Mouse (Mus musculus): ENCODE data around the gene Ass1.

Ass1 gene

DNA sequence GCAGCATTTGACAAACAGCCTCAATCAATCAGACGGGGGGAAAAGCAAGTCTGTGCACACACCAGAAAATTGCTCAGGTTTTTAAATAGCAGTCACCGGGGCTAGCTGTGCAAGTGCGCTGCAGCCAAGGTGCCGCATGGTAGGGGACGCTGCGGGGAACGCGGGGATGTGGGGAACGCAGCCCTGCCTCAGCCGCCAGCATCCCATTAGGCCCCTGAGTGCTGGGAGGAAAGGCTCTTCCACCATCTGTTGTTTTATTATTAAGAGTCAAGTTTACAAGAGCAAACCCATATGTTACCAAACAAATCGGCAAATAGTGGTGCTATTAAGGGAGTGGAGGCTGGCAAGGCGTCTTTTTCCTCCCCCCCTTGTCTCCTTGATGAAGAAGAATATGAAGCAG is 19.2 kb downstream of the Ass1 start:
- DNase-seq (ENCODE audit: low read depth, low spot score) = no peak

GRCm38 (mm10) chr2:31490556-31490955 is 20.5 kb downstream of the Ass1 start:
- DNase-seq (ENCODE audit: low read depth, low spot score) = no peak

- DNase-seq (ENCODE audit: low read depth, low spot score) = no peak
These were observed 22.3 kb downstream of the Ass1 start for GRCm38 (mm10) chr2:31492308-31492707.

GRCm38 (mm10) chr2:31493243-31493642 is 23.2 kb downstream of the Ass1 start:
- no peak for DNase-seq (ENCODE audit: low read depth, low spot score)

- DNase-seq (ENCODE audit: low read depth, low spot score) = no peak
These were observed 24.3 kb downstream of the Ass1 start for GRCm38 (mm10) chr2:31494315-31494714.

DNA sequence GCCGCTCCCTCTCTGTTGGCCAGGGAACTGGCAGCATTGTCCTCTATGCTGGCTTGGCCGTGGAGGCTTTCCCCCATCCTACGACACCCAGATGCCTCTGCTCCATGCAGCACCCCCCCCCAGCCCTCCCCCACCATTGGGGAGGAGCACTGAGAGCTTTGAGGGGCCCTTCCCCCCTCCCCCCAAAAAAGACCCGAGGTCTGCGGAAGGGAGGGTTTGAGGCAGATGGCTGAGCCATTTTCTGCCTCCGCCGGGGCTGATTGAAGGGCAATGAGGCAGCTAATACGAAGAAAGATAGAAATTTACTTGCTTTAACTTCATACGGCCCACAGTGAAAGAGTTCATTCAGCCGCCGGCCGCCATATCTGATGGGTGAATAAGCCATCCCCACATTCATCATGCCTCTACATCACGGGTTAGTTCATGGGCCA is 25.1 kb downstream of the Ass1 start:
- peak; percentile 85 for DNase-seq (ENCODE audit: low read depth, low spot score)

- peak; percentile 41 for DNase-seq (ENCODE audit: low read depth, low spot score)
These were observed 26.1 kb downstream of the Ass1 start for GRCm38 (mm10) chr2:31496141-31496540.

GRCm38 (mm10) chr2:31497113-31497512 is 27.1 kb downstream of the Ass1 start:
- no peak for DNase-seq (ENCODE audit: low read depth, low spot score)

DNA sequence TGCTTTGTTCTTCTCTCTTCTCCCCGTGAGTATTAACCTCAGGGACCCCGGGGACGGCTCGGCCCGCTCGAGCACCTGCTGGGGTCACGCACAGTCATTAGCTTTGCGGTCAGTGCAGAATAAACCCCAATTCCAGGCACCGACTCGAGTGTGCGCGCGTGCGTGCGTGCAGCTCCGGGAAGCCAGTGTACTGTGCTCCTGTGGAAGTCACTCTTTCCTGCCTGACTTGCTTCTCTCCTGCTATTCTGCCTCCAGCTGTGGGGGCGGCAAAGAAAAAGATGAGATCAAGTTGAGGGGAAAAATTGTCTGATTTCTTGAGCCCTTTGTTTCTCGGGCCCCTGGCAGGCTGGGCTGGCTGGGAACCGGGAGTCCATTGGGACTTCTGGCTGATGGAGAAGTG is 27.6 kb downstream of the Ass1 start:
- DNase-seq (ENCODE audit: low read depth, low spot score) = no peak

DNA sequence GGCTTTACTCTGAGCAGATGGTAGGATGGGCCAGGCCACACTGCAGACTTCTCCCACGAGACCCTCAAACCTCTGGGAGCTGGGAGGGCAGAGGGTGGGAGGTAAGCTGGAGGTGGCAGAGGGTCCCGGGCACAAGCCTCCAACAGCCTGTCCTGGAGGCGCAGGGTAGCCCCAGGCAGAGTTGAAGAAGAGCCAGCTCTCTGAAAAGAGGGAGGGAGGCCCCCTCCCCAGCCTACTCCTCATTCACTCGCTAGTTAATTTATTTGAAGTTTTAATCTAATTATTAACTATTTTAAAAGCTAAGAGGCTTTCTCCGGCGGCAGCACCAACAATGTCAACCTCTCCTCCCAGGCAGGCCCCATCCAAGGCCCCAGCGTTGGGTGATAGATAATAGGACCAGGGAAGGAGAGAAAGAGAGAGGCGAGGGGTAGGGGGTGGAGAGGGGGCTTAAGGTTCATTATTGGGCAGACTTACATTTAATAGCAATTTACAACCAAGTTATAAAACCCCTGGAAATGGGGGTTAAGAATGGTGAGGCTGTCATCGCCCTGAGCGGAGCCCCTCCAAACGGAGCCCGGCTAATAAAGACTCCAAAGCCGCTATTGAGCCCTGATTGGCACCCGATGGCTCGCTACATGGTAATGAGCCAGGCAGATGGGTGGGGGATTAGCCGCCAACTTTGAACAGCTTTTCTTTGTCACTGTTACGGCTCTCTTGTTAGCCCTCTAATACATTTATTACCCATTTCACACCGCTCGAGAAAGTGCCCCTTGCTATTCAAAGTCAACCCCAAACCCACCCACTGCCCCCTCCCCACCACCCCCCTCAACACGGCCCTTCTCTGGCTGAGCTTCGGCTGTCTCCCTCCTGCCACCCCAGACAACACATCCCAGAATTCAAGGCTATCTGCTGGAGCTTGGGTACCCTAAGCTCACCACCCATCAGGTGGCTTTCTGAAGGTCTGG is 29.6 kb downstream of the Ass1 start:
- peak; percentile 59 for DNase-seq (ENCODE audit: low read depth, low spot score)

- peak; percentile 77 for DNase-seq (ENCODE audit: low read depth, low spot score)
These were observed 30.5 kb downstream of the Ass1 start for GRCm38 (mm10) chr2:31500292-31501204.

DNA sequence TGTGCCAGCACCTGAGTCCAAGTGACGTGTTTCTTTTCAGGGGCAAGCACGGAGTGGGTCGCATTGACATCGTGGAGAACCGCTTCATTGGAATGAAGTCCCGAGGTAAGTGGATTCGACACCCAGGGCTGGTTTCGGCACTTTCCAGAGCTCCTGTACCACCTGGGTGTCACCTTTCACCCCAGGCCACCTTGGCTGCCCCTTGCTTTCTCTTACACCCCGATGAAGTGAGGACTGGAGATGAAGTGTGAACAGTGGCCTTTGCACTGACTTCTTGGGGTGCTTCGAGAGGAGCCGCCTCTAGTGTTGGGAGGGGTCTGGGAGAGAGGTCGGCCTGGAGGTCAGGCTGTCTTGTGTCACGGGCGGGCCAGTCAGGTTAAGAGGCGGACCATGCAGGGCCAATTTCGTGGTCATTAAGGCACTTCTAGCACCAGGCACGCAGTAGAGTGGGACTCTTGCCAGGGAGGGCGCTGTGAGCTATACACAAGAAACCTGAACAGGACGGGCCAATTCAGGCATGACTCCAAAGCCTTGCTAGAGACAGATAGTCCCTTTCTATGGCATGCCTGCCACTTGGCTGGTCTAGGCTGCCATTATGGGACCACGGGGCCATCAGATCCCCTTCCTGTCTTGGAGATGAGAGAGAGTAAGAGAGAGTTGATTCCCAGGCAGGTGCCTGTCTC is 31.6 kb downstream of the Ass1 start:
- peak; percentile 54 for DNase-seq (ENCODE audit: low read depth, low spot score)

DNA sequence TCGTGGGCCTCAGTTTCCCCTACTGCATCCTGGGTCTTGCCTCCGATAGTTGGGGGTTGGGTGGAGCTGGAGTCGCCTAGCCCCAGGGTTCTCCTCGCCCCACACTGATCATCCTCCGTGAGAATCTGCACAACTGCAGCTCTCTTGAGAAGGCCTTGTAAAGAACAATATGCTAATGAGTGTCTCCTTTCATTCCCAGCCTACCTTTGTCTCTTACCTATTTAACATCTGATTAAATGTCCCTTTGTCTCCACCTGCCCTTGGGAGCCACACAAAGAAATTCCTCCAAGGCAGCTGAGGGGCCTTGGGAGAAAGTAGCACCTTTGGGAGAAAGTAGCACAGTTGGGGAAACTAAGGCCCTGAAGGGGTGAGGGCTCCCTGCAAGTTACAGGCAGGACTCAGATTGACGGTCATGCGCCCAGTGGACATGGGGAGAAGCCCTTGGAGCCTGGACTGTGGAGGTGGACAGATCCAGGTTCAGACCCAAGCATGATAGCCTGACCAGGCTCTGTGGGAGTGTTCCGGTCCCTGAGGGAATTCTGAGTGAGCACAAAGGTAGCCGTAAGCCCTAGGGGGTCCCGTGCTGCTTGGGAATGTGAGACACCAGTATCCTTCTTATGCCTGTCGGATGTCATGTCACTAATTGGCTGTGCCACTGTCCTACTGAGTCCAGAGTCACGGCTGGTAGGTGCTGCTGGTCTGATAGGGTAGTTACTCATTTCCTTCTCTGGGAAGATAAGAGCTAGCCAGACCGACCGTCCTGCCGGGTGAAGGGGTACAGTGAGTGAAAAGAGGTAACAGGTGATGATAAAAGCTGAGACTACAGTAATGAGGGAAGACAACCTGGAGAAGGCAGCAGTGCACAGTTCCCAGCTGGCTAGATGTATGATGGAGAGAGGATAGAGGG is 32.9 kb downstream of the Ass1 start:
- no peak for DNase-seq (ENCODE audit: low read depth, low spot score)

DNA sequence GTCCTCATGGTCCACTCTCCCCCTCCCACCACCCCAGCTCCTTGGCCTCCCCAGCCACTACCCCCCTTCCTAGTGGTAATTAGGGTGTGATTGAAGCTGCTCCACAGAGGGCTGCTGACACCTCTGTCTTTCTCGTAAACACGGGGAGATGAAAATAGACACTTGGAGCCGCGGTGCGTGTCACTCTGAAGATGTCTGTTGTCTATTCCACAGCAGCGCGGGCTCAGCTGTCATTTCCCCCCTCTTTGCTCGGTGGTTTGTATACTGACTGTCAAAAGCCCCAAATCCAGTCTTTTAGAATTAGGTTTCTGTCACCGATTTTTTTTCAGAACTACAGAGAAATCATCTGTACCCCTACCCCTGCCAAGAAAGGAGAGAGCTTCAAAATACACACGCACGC is 35.5 kb downstream of the Ass1 start:
- DNase-seq (ENCODE audit: low read depth, low spot score) = no peak

GRCm38 (mm10) chr2:31508851-31509250 is 38.8 kb downstream of the Ass1 start:
- no peak for DNase-seq (ENCODE audit: low read depth, low spot score)

DNA sequence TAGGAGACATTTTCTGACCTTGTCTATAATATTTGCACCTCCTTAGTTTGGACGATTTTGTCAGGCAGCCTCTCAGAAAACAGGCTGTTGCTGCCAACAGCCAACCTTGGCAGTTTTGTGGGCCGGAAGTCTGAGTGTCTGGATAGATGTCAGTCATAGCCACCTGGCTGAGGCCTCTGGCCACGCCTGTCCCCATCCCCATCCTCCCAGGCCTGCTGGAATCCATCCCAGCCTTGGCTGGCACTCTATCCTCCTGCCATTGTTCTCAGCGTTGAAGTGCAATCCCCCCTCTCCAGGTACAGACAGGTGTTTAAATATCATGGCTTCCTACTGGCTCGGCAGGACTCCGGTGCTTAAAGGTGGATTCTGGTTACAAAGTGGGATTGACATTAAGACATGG is 41.3 kb downstream of the Ass1 start:
- no peak for DNase-seq (ENCODE audit: low read depth, low spot score)

GRCm38 (mm10) chr2:31516557-31516956 is 46.5 kb downstream of the Ass1 start:
- DNase-seq (ENCODE audit: low read depth, low spot score) = no peak

DNA sequence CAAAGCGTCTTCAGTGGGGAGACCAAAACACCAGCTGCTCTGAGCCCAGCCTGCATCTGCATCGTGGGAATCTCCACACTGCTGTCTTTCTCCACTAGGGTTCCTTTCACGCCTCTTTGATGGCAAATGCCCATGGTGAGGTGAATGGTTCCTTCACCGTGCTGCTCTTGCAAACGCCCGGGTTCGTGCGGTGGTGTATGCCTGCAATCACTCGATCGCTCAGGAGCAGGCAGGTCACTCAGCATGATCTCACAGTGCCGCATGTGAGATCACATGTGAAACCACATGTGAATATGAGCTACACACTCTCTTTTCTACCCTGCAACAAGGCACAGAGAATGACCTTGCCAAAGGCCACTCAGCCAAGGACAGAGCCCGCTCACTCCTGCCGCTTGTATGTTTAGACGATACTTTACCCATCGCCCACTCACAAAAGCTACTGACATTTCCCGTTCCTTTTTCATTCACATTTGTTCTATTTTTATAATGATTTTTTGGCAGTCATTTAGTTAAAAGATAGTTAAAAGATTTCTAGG is 51.9 kb downstream of the Ass1 start:
- no peak for DNase-seq (ENCODE audit: low read depth, low spot score)

- no peak for DNase-seq (ENCODE audit: low read depth, low spot score)
These were observed 54.6 kb downstream of the Ass1 start for GRCm38 (mm10) chr2:31524641-31525040.

- peak; percentile 47 for DNase-seq (ENCODE audit: low read depth, low spot score)
These were observed 55.8 kb downstream of the Ass1 start for GRCm38 (mm10) chr2:31525778-31526177.

All from mesoderm, embryonic 11.5 days (tissue).